Mouse (Mus musculus): ENCODE measurements at regions not wholly inside any gene's neighbourhood (a gene's known extent, or its start where the extent isn't known, plus 50 kb on each side); places are given as distances from the start of the nearest gene placed in this dataset.

- TF ChIP-seq CTCF (IDR thresholded peaks at IDR 0.05; ENCODE audit: insufficient read depth, low read length) (no peak), POLR2A (IDR thresholded peaks at IDR 0.05; ENCODE audit: borderline replicate concordance, extremely low read depth, low read depth, low read length) (no peak)
Observed at GRCm38 (mm10) chr9:87387516-87387915, 132.2 kb upstream of the Cep162 start.
